Mouse (Mus musculus) spleen, postnatal 4 days (tissue): ENCODE data around the gene Drosha.
"Not testable (repeated sequence)": the region's sequence is repeated elsewhere in the genome, so short reads cannot be mapped to it uniquely, and the experiment has no call there.

Source experiments
- DNase-seq, 2 experiments: peaks; one replicate each; pipeline ENCODE4 v3.0.0; 2022; ENCODE audit warnings: low spot score in 2 of 2

Gene Drosha

GRCm38 (mm10) chr15:12824197-12824952 is at the start of gene Drosha, which contains the start of gene 6030458C11Rik:
Gene Drosha (plus strand): TSS chr15:12824815.
Gene 6030458C11Rik (minus strand): TSS chr15:12824649.
- DNase-seq, result peak; percentile 97 to 98

- DNase-seq, result no peak
Observed at GRCm38 (mm10) chr15:12781296-12781695, 43.3 kb upstream of the Drosha start.

GRCm38 (mm10) chr15:12781729-12782326 is 42.8 kb upstream of the Drosha start:
- DNase-seq, result no peak

GRCm38 (mm10) chr15:12788536-12788935 is 36.1 kb upstream of the Drosha start:
- DNase-seq, result no peak

- DNase-seq, result no peak
Observed at GRCm38 (mm10) chr15:12789406-12789867, 35.2 kb upstream of the Drosha start.

- no peak for DNase-seq
Observed at GRCm38 (mm10) chr15:12794311-12794710, 30.3 kb upstream of the Drosha start.

GRCm38 (mm10) chr15:12795457-12795894 is 29.1 kb upstream of the Drosha start:
- peak; percentile 44 to 69 for DNase-seq

GRCm38 (mm10) chr15:12795909-12796470 is 28.6 kb upstream of the Drosha start:
- no peak for DNase-seq

- no peak for DNase-seq
Observed at GRCm38 (mm10) chr15:12798043-12798442, 26.6 kb upstream of the Drosha start.

GRCm38 (mm10) chr15:12800405-12801141 is 24.0 kb upstream of the Drosha start:
- no peak for DNase-seq

GRCm38 (mm10) chr15:12801142-12801506 is 23.5 kb upstream of the Drosha start:
- DNase-seq, result not testable (repeated sequence)

- no peak for DNase-seq
Observed at GRCm38 (mm10) chr15:12805071-12805470, 19.5 kb upstream of the Drosha start.

GRCm38 (mm10) chr15:12807088-12807487 is 17.5 kb upstream of the Drosha start:
- no peak for DNase-seq

GRCm38 (mm10) chr15:12809305-12809704 is 15.3 kb upstream of the Drosha start:
- no peak for DNase-seq

- DNase-seq, result no peak
Observed at GRCm38 (mm10) chr15:12812646-12813045, 12.0 kb upstream of the Drosha start.

GRCm38 (mm10) chr15:12817592-12817991 is 7.0 kb upstream of the Drosha start:
- DNase-seq, result no peak

GRCm38 (mm10) chr15:12822416-12823395 is 1.9 kb upstream of the Drosha start:
- DNase-seq, result no peak

GRCm38 (mm10) chr15:12823455-12824119 is 1.0 kb upstream of the Drosha start:
- DNase-seq, result no peak

GRCm38 (mm10) chr15:12824965-12825364 is 350 bp downstream of the Drosha start:
- peak in 1 of 2 experiments; percentile 40 for DNase-seq

- DNase-seq, result no peak
Observed at GRCm38 (mm10) chr15:12825408-12825807, 793 bp downstream of the Drosha start.
